Mouse (Mus musculus): Measurements from ENCODE around the gene Fli1. TPM values are rescaled to one million over a fixed set of nuclear protein-coding genes. Genes with fewer than 3 reads are reported as not detected.

The Fli1 gene
- polyA plus RNA-seq, 2 experiments: 2.5 to 6.9 TPM

GRCm38 (mm10) chr9:32585357-32585756 lies 42.7 kb upstream of the Fli1 start:
- ATAC-seq (ENCODE audit: insufficient read depth) (no peak), DNase-seq (ENCODE audit: low read depth in 3 of 3, low spot score in 3 of 3) (no peak)
- Histone ChIP-seq H3K4me1 (replicated peaks; ENCODE audit: control insufficient read depth in 2 of 2, insufficient read depth in 2 of 2, low read length in 1 of 2) (peaks cover 0 to 4% of the 10 kb centered on the region in 2 experiments; a peak in 1 of 4 replicates), H3K9me3 (ENCODE audit: control insufficient read depth, low read length) (no peaks in the 10 kb centered on the region), H3K27ac (no peak overlapping the region), H3K36me3 (replicated peaks; ENCODE audit: control insufficient read depth, insufficient read depth, low read depth) (no peaks in the 10 kb centered on the region), H3K27me3 (ENCODE audit: control insufficient read depth, insufficient read depth, low read length) (no peaks in the 10 kb centered on the region), H3K4me2 (ENCODE audit: low read depth) (no peak overlapping the region), H3K9ac (replicated peaks) (no peak overlapping the region), H3K4me3 (ENCODE audit: insufficient read depth in 1 of 2, low read depth in 2 of 2, low read length in 2 of 2) (no peak overlapping the region)
- WGBS (ENCODE audit: insufficient replicate concordance): 49% methylated on average over 7 of the region's 7 CpGs
- TF ChIP-seq CTCF (IDR thresholded peaks at IDR 0.05; ENCODE audit: low read depth) (peak; percentile 68), EP300 (IDR thresholded peaks at IDR 0.05; ENCODE audit: low read depth) (no peak)

- 64% methylated on average over 6 of the region's 6 CpGs for WGBS (ENCODE audit: insufficient replicate concordance)
These were observed 41.2 kb upstream of the Fli1 start for GRCm38 (mm10) chr9:32583905-32584304.

GRCm38 (mm10) chr9:32581851-32582573 lies 39.4 kb upstream of the Fli1 start:
- ATAC-seq (ENCODE audit: insufficient read depth) (no peak), DNase-seq (ENCODE audit: low read depth in 3 of 3, low spot score in 3 of 3) (no peak)
- Histone ChIP-seq H3K36me3 (replicated peaks; ENCODE audit: control insufficient read depth, insufficient read depth, low read depth) (no peaks in the 10 kb centered on the region), H3K27ac (no peak overlapping the region), H3K9me3 (ENCODE audit: control insufficient read depth, low read length) (no peaks in the 10 kb centered on the region), H3K27me3 (ENCODE audit: control insufficient read depth, insufficient read depth, low read length) (no peaks in the 10 kb centered on the region), H3K4me3 (ENCODE audit: insufficient read depth in 1 of 2, low read depth in 2 of 2, low read length in 2 of 2) (no peak overlapping the region), H3K9ac (replicated peaks) (no peak overlapping the region), H3K4me2 (ENCODE audit: low read depth) (no peak overlapping the region), H3K4me1 (replicated peaks; ENCODE audit: control insufficient read depth in 2 of 2, insufficient read depth in 2 of 2, low read length in 1 of 2) (peaks cover 0 to 4% of the 10 kb centered on the region in 2 experiments; a peak in 1 of 4 replicates)
- 8% methylated on average over 11 of the region's 11 CpGs for WGBS (ENCODE audit: insufficient replicate concordance)
- no peak for TF ChIP-seq EP300 (IDR thresholded peaks at IDR 0.05; ENCODE audit: low read depth)

More at GRCm38 (mm10) chr9:32583905-32584304, 41.2 kb upstream of the Fli1 start:
- H3K9me3 ChIP-seq (ENCODE audit: control insufficient read depth, low read length): no peaks in the 10 kb centered on the region
- H3K4me2 ChIP-seq (ENCODE audit: low read depth): no peak overlapping the region
- no peak overlapping the region for H3K9ac ChIP-seq (replicated peaks)
- H3K36me3 ChIP-seq (replicated peaks; ENCODE audit: control insufficient read depth, insufficient read depth, low read depth): no peaks in the 10 kb centered on the region
- no peak overlapping the region for H3K27ac ChIP-seq
- H3K27me3 ChIP-seq (ENCODE audit: control insufficient read depth, insufficient read depth, low read length): no peaks in the 10 kb centered on the region
- DNase-seq (ENCODE audit: low read depth in 3 of 3, low spot score in 3 of 3) (no peak), ATAC-seq (ENCODE audit: insufficient read depth) (no peak)
- peaks cover 0 to 4% of the 10 kb centered on the region in 2 experiments; a peak in 1 of 4 replicates for H3K4me1 ChIP-seq (replicated peaks; ENCODE audit: control insufficient read depth in 2 of 2, insufficient read depth in 2 of 2, low read length in 1 of 2)
- TF ChIP-seq CTCF (IDR thresholded peaks at IDR 0.05; ENCODE audit: low read depth) (no peak), EP300 (IDR thresholded peaks at IDR 0.05; ENCODE audit: low read depth) (no peak)
- no peak overlapping the region for H3K4me3 ChIP-seq (ENCODE audit: insufficient read depth in 1 of 2, low read depth in 2 of 2, low read length in 2 of 2)

- Histone ChIP-seq H3K27ac (no peak overlapping the region), H3K4me2 (ENCODE audit: low read depth) (no peak overlapping the region), H3K36me3 (replicated peaks; ENCODE audit: control insufficient read depth, insufficient read depth, low read depth) (no peaks in the 10 kb centered on the region), H3K4me3 (ENCODE audit: insufficient read depth in 1 of 2, low read depth in 2 of 2, low read length in 2 of 2) (no peak overlapping the region), H3K9ac (replicated peaks) (no peak overlapping the region), H3K4me1 (replicated peaks; ENCODE audit: control insufficient read depth in 2 of 2, insufficient read depth in 2 of 2, low read length in 1 of 2) (peaks cover 0 to 4% of the 10 kb centered on the region in 2 experiments; a peak in 1 of 4 replicates), H3K27me3 (ENCODE audit: control insufficient read depth, insufficient read depth, low read length) (no peaks in the 10 kb centered on the region), H3K9me3 (ENCODE audit: control insufficient read depth, low read length) (no peaks in the 10 kb centered on the region)
- DNase-seq (ENCODE audit: low read depth in 3 of 3, low spot score in 3 of 3) (no peak), ATAC-seq (ENCODE audit: insufficient read depth) (no peak)
- WGBS (ENCODE audit: insufficient replicate concordance): 65% methylated on average over 2 of the region's 2 CpGs
- TF ChIP-seq EP300 (IDR thresholded peaks at IDR 0.05; ENCODE audit: low read depth) (no peak), CTCF (IDR thresholded peaks at IDR 0.05; ENCODE audit: low read depth) (no peak)
These were observed 35.8 kb upstream of the Fli1 start for GRCm38 (mm10) chr9:32578411-32578810.

- WGBS (ENCODE audit: insufficient replicate concordance): 37% methylated on average over 4 of the region's 4 CpGs
These were observed 31.0 kb upstream of the Fli1 start for GRCm38 (mm10) chr9:32573638-32574037.

More at GRCm38 (mm10) chr9:32573638-32574037, 31.0 kb upstream of the Fli1 start:
- TF ChIP-seq EP300 (IDR thresholded peaks at IDR 0.05; ENCODE audit: low read depth): no peak
- no peak for TF ChIP-seq CTCF (IDR thresholded peaks at IDR 0.05; ENCODE audit: low read depth)
- no peak for DNase-seq (ENCODE audit: low read depth in 3 of 3, low spot score in 3 of 3)
- Histone ChIP-seq H3K27ac (no peak overlapping the region), H3K4me2 (ENCODE audit: low read depth) (no peak overlapping the region), H3K4me1 (replicated peaks; ENCODE audit: control insufficient read depth in 2 of 2, insufficient read depth in 2 of 2, low read length in 1 of 2) (no peaks in the 10 kb centered on the region), H3K9me3 (ENCODE audit: control insufficient read depth, low read length) (no peaks in the 10 kb centered on the region), H3K36me3 (replicated peaks; ENCODE audit: control insufficient read depth, insufficient read depth, low read depth) (no peaks in the 10 kb centered on the region), H3K4me3 (ENCODE audit: insufficient read depth in 1 of 2, low read depth in 2 of 2, low read length in 2 of 2) (no peak overlapping the region), H3K27me3 (ENCODE audit: control insufficient read depth, insufficient read depth, low read length) (no peaks in the 10 kb centered on the region), H3K9ac (replicated peaks) (no peak overlapping the region)
- ATAC-seq (ENCODE audit: insufficient read depth): no peak

All from liver, embryonic 14.5 days (tissue).